Mouse (Mus musculus) liver, adult 2 months (tissue): ENCODE measurements around the gene Hist1h2bk.

Experiments used
- CTCF ChIP-seq: fragments of 200-500 bp; IDR thresholded peaks from 2 replicates; pipeline ENCODE4 v1.5.1; 2011; ENCODE audit warnings: low read depth, low read length, control low read depth
- POLR2A ChIP-seq: fragments of 200-500 bp; IDR thresholded peaks from 2 replicates; pipeline ENCODE4 v1.6.1; 2011; ENCODE audit warnings: low read length, control low read depth; ENCODE audit not compliant: insufficient read depth; ENCODE audit errors: extremely low read depth

DNA sequence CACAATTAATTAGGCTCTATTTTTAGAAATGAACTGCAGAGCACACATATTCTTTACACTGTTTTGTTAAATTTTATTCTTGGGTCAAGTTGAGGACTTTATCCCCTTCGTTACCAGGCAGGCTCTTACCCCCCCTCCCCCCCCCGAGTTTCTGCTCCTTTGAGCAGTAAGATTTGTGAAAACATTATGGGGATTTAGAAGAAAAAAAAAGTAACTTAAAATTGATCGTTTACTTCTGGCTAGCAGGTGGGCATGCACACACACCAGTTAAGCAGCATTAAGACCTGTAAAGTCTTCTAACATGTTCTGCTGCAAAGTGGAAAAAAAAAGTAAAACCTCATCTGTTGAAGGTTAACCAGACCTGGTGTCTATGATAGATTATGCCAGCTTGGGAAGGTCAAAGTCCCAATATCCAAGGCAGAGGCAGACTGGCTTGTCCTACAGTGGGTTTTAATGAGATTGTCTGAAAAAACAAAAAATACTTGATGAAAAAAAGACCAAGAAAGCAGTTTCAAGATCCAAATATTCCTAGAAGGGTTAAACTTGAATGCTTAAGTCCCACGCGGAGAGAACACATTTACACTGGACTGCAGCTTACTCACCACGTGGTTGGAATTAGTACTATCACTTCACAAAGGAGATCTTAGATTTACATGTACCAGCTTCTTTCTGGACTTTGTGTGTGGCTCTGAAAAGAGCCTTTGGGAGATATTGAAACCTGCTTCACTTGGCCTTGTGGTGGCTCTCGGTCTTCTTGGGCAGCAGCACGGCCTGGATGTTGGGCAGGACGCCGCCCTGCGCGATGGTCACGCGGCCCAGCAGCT, 1.0 kb upstream of the Hist1h2bk start:
- TF ChIP-seq POLR2A (no peak), CTCF (no peak)
